Mouse (Mus musculus) olfactory bulb, adult 2 months (tissue): Measurements from ENCODE around the gene Retsat. TPM values are rescaled to one million over a fixed set of nuclear protein-coding genes. Genes with fewer than 3 reads are reported as not detected.
A peak's percentile ranks its signal among the peaks of the same experiment; 100 is the strongest.

Source experiments
- H3K27ac ChIP-seq: fragments of 200-500 bp; 2 replicates; pipeline ENCODE4 v1.5.1; 2012; ENCODE audit warnings: low read depth, low read length; ENCODE audit not compliant: insufficient read depth
- H3K4me1 ChIP-seq: fragments of 200-500 bp; 2 replicates; pipeline ENCODE4 v1.6.1; 2012; ENCODE audit warnings: low read length; ENCODE audit not compliant: control insufficient read depth, insufficient read depth
- H3K4me3 ChIP-seq: fragments of 200-500 bp; 2 replicates; pipeline ENCODE4 v1.5.1; 2012; ENCODE audit warnings: mild to moderate bottlenecking, low read depth, low read length, moderate library complexity; ENCODE audit not compliant: insufficient read depth
- CTCF ChIP-seq: fragments of 200-500 bp; IDR thresholded peaks from 2 replicates; pipeline ENCODE4 v1.5.1; 2012; ENCODE audit warnings: low read depth, mild to moderate bottlenecking, low read length, moderate library complexity; ENCODE audit not compliant: insufficient read depth
- POLR2A ChIP-seq: fragments of 200-500 bp; IDR thresholded peaks from 2 replicates; pipeline ENCODE4 v1.6.1; 2012; ENCODE audit warnings: mild to moderate bottlenecking, low read depth, low read length, moderate library complexity; ENCODE audit not compliant: insufficient read depth
- WGBS: fragments of 180-500 bp; shearing (Covaris S2); methylation state at CpG from one replicate; pipeline ENCODE4 v1.1.7; 2018; 5-methylcytosine and 5-hydroxymethylcytosine counted together
- polyA plus RNA-seq: library from polyadenylated mRNA; stranded (reverse); fragments of >200 nt; gene quantifications from 2 replicates; pipeline ENCODE4 v1.2.4, GENCODE M21; 2012; ENCODE audit warnings: low replicate concordance; ENCODE audit not compliant: missing spikeins, insufficient read depth, insufficient read length

Retsat gene
- polyA plus RNA-seq, 1 experiment: not detected

DNA sequence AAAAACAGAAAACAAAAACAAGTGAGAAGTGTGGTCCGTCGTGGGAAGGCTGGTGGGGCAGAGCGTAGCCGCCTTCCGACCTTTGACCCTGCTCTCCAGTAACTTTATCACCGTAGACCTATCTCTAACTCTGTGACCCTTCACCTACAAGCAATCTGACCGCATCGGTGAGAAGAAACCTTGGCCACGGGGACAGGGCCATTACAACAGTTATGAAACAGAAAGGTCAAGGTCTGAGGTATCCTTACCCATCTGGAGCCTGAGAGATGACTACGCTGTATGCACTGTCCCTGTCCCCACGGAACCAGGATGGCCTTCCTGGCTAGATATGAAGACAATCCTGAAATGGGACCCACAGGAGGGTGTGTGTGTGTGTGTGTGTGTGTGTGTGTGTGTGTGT lies 14.1 kb upstream of the Retsat start:
- no peak for TF ChIP-seq CTCF
- TF ChIP-seq POLR2A: no peak
- H3K4me3 ChIP-seq: no peak overlapping the region
- H3K4me1 ChIP-seq: no peaks in the 10 kb centered on the region; the same call in 1 of the 2 replicates
- H3K27ac ChIP-seq: no peak overlapping the region
- 94% methylated on average over 11 of the region's 11 CpGs for WGBS

DNA sequence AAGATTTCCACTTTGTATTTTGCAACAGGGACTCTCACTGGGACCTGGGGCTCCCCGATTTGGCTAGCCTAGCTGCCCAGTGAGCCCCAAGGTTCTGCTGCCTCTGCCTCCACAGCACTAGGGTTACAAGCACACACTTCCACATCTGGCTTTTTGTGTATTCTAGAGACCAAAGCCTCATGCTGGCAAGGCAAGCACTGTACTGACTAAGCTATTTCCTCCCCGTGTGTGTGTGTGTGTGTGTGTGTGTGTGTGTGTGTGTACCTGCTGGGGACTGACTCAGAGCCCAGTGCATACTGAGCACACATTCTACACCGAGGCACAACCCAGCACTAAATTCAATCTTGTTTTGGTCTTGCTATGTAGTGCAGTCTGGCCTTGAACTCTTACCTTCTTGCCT lies 11.6 kb upstream of the Retsat start:
- 74% methylated on average over 3 of the region's 3 CpGs for WGBS

DNA sequence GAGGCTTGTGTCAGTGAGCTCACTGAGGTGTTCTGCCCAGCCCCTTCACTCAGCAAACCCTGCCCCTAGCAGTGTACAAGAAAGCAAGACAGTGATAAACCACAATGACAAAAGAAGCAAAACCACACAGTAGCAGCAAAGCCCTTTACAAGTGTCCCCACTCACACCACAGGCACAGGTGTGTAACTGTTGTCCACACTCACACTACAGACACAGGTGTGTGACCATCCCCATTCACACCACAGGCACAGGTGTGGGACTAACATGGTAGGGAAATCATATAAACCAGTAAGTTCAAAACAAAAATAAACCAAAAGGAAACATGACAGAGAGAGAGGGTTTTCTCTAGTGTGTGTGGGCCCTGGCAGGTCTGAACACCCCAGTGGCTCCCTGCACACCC lies 10.0 kb upstream of the Retsat start:
- no peak overlapping the region for H3K4me3 ChIP-seq
- no peak overlapping the region for H3K27ac ChIP-seq
- no peaks in the 10 kb centered on the region for H3K4me1 ChIP-seq
- no peak for TF ChIP-seq POLR2A
- no peak for TF ChIP-seq CTCF

More for the DNA sequence above, 11.6 kb upstream of the Retsat start:
- Histone ChIP-seq H3K4me3 (no peak overlapping the region), H3K4me1 (no peaks in the 10 kb centered on the region; the same call in 1 of the 2 replicates), H3K27ac (no peak overlapping the region)
- TF ChIP-seq POLR2A (no peak), CTCF (no peak)

DNA sequence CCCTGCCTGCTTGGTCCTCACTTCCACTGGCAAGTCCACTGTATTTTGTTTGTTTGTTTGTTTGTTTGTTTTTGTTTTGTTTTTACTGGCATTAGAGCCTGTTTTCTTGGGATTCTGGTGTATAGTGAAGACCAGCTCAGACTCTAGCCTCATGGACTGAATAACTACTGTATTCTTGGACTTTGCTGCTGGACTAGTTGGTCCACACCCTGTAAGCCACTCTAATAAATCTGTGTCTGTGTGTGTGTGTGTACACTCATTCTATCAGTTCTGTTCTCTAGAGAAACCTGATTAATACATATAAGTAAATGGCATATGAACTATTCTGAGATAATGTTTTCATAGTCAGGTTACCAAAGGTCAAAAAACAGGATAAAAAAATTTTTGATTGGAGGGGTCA lies 8.2 kb upstream of the Retsat start:
- TF ChIP-seq CTCF: no peak
- TF ChIP-seq POLR2A: no peak
- Histone ChIP-seq H3K4me3 (no peak overlapping the region), H3K4me1 (no peaks in the 10 kb centered on the region), H3K27ac (no peak overlapping the region)

DNA sequence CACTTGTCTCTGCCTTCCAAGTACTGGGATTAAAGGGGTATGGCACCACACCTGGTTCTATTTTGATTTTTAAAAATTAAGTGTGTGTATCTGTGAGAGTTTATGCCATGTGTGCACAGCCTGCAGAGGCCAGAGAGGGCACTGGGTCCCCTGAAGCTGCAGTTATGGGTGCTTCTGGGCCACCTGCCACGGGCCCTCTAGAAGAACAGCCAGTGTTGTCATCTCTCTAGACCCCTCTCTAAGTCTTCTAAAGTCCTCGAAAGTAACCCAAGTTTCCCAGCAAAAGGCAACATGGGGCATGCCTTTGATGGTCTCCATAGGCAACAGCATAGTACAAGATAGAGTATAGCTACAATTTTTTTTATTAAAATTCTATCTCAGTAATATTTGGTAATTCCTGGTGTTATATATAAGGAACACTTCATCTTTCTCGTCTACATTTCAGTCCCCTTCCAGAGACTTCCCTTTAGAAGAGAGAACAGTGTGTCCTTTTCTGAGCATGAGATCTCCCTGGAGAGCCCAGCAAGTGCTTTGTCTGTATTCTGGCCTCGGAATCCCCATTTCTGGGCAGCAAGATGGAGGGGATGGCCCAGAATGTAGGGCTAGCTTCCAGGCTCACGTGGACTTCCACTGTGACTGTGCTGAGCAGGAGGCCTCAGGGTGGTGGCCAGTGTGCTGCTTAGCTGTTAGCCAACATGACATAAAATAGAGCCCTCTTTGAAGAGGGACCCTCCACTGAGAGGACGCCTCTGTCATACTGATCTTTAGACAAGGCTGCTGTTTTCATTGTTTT lies 5.1 kb upstream of the Retsat start:
- Histone ChIP-seq H3K4me1 (peaks cover 5% of the 10 kb centered on the region), H3K27ac (no peak overlapping the region), H3K4me3 (no peak overlapping the region)
- WGBS: 67% methylated on average over 6 of the region's 6 CpGs
- TF ChIP-seq POLR2A: no peak
- TF ChIP-seq CTCF: no peak

DNA sequence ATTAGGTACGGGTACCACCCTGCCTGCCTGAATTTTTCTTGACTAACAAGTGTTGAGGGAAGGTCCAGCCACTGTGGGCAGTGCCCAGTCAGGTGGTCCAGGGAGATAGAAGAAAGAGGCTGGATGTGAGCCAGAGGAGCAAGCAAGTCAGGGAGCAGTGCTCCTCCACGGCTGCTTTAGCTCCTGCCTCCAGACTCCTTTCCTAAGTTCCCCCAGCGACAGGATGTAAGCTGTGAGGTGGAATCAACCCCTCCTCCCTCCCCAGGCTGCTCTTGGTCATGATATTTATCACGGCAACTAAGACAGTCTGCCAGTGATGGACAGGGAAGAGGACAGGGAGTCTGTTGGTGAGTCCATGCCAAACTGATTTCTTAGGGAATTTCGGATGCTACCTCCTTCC lies 4.4 kb upstream of the Retsat start:
- no peak for TF ChIP-seq CTCF
- TF ChIP-seq POLR2A: no peak
- no peak overlapping the region for H3K4me3 ChIP-seq
- H3K4me1 ChIP-seq: peaks cover 5% of the 10 kb centered on the region
- 57% methylated on average over 5 of the region's 5 CpGs for WGBS
- no peak overlapping the region for H3K27ac ChIP-seq

DNA sequence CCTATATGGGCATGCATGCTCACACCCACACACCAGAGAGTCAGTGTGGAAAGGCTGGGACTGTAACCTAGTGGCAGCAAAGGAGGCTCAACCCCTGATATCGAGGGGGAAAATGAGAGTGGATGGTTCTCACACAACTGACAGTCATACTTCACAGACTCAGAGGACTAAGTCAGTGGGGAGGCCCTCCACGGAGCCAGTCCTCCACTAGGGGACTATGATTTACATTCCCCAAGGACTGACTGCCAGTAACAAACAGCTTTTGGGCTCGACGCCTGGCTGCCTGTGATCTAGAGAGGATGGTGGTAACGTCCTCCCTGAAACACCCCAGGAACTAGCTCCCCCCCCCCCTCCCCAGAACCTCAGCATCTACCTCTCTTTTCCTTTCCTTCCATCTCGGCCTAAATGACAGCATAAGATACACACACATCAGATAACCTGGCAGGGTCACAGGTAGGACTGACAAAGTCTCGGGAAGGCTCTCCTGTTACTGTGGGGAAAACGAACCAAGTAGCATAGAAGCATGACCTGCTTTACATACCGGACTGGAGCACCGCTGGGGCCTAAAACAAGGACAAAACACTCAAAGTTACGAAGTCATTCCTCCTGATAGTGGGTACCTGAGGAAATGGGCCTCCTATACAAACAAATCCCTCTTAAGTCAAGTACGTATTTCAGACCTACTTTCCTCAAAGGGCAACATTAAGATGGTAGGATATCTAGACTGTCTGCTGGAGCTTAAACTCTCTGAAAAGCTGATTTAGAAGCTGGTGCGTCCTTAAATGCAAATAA lies 996 bp upstream of the Retsat start:
- Histone ChIP-seq H3K27ac (peak overlapping the region; percentile 23), H3K4me3 (peak overlapping the region; percentile 75), H3K4me1 (peaks cover 5% of the 10 kb centered on the region)
- 20% methylated on average over 13 of the region's 13 CpGs for WGBS
- TF ChIP-seq CTCF (no peak), POLR2A (no peak)

DNA sequence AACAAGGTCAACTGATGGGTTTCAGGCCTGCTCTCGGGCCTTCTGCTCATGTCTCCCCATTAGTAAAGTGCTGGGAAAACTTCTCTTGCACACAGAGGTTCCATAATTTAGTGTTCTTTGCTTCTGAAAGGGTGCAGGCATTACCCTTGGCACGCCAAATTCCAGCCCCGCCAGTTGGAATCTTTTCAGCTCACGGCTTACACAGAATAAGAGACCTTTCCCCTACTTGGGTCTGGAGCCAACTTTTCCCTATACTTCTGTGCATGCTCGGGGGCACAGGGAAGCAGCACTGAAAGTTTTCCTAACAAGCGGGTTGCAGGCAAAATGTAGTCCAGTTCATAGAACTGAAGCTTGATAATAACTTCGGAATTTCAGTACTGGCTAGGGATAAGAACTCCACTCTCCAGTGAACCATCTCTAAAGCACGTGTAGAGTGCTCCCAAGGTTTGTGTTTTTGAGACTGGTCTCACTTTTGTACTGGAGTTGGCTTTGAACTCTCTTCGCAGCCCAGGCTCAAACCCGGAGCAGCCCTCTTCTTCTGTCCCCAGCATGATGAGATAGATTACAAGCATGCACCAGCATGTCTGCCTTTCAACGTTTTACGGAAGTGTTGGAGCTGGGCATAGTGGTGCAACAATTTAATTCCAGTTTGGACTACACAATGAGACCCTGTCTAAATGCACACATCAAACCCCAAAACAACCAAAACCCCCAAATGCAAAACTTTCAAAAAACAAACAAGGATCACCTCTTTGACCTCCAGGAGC lies 699 bp downstream of the Retsat start:
- TF ChIP-seq POLR2A (no peak), CTCF (no peak)
- Histone ChIP-seq H3K4me1 (peaks cover 5% of the 10 kb centered on the region), H3K27ac (peak overlapping the region; percentile 53; the same call in 1 of the 2 replicates), H3K4me3 (peak overlapping the region; percentile 75)
- WGBS: 18% methylated on average over 12 of the region's 12 CpGs

DNA sequence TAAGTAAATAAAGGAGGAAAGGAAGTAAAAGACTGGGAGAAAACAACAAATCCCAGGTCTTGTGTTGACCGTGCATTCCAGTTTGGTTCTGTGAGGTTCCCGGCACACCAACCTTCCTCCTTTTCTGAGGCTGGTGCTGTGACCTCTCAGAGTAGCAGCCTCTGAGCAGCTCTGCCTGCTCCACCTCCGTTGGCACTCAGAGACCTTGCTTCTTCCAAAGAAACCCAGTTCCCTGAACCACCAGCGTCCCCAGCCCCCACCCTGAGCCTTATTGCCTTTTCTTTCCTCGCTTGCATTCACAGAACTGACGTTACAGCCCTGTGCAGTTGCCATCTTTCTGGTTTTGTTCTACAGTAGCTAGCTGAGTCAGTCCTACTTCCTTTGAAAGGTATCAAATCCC lies 1.9 kb downstream of the Retsat start:
- WGBS: 69% methylated on average over 6 of the region's 6 CpGs

More for the DNA sequence above, 1.9 kb downstream of the Retsat start:
- peaks cover 5% of the 10 kb centered on the region for H3K4me1 ChIP-seq
- H3K27ac ChIP-seq: no peak overlapping the region
- TF ChIP-seq POLR2A (no peak), CTCF (no peak)
- no peak overlapping the region for H3K4me3 ChIP-seq
